Mouse (Mus musculus): ENCODE results near the gene Col26a1.

DNA sequence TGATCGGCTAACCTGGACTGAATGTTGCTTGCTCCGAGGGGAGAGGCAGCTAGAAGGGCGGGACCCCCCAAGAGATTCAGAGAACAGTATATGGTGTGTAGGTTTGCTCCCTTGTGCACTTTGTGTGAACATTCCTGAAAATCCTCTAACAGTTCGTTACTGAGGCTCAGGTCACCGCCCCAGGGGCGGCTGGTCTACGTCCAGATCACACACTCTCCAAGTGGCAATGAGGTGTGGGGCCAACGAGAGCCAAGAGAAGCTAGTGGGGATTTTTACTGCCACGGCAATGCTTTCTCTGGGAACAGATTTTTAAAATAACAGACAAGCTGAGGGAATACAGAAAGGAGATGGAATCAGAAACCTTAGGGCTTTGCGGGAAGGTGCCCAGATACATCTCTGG lies 8.7 kb downstream of the Col26a1 start:
- TF ChIP-seq CTCF (IDR thresholded peaks at IDR 0.05; ENCODE audit: control insufficient read depth, insufficient read depth, low read length), result no peak
- TF ChIP-seq POLR2A (IDR thresholded peaks at IDR 0.05; ENCODE audit: borderline replicate concordance, control insufficient read depth, low read depth, low read length), result no peak

Measured in bone marrow, adult 2 months (tissue).